Mouse (Mus musculus) spleen, adult 2 months (tissue): ENCODE results near the gene Snrnp70.

Experiments used
- CTCF ChIP-seq: fragments of 200-500 bp; IDR thresholded peaks from 2 replicates; pipeline ENCODE4 v1.5.1; 2011; ENCODE audit warnings: mild to moderate bottlenecking, inconsistent platforms; ENCODE audit not compliant: insufficient read depth, insufficient read length, insufficient replicate concordance; ENCODE audit errors: extremely low read depth
- POLR2A ChIP-seq: fragments of 200-500 bp; IDR thresholded peaks from 2 replicates; pipeline ENCODE4 v1.6.1; 2011; ENCODE audit warnings: low read depth, low read length, inconsistent platforms

DNA sequence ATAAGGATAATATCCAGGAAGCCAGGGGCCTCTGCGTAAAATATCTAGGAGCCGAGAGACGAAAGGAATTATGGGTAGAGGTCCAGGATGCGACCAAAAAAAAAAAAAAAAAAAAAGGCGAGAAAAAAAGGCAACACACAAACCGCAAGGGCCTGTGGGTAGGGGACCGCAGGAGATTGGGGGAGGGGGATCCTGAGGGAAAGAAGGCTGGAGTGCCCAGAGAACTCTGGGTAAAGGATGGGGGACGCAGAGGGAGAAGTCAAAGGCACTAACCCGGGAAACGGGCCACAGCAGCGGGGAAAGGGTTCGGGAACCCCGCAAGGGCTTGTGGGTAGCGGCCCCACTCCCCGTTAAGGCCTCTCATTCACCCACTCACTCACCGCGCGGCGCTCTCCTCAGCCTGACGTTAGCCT is 407 bp downstream of the Snrnp70 start:
- TF ChIP-seq CTCF (no peak), POLR2A (no peak)
